Mouse (Mus musculus) intestine, postnatal 0 days (tissue): Measurements from ENCODE around the gene Cacybp. TPM values are rescaled to one million over a fixed set of nuclear protein-coding genes. Genes with fewer than 3 reads are reported as not detected.

ENCODE experiments used
- ATAC-seq: fragments of 200-750 bp; cut with Nextera tagmentation; 2 replicates; pipeline ENCODE4 v1.8.0; 2017; ENCODE audit warnings: mild to moderate bottlenecking, moderate TSS enrichment, moderate library complexity
- H3K27ac ChIP-seq: fragments of 300-500 bp; sonication (generic); 2 replicates; pipeline ENCODE4 v1.5.1; 2014; ENCODE audit warnings: mild to moderate bottlenecking, low read depth, low read length, moderate library complexity
- H3K27me3 ChIP-seq: fragments of 300-500 bp; sonication (generic); replicated peaks from 2 replicates; pipeline ENCODE4 v1.6.1; 2014; ENCODE audit warnings: low read length, mixed read lengths; ENCODE audit not compliant: control insufficient read depth, insufficient read depth
- H3K36me3 ChIP-seq: fragments of 300-500 bp; sonication (generic); 2 replicates; pipeline ENCODE4 v1.6.1; 2014; ENCODE audit warnings: mild to moderate bottlenecking, moderate library complexity; ENCODE audit not compliant: control insufficient read depth, insufficient read depth
- H3K4me1 ChIP-seq: fragments of 300-500 bp; sonication (generic); replicated peaks from 2 replicates; pipeline ENCODE4 v1.6.1; 2014; ENCODE audit warnings: antibody characterized with exemption, low read length, mixed read lengths; ENCODE audit not compliant: control insufficient read depth, insufficient read depth
- H3K4me2 ChIP-seq: fragments of 300-500 bp; sonication (generic); replicated peaks from 2 replicates; pipeline ENCODE4 v1.6.1; 2014; ENCODE audit warnings: low read depth, mild to moderate bottlenecking, moderate library complexity
- H3K4me3 ChIP-seq: fragments of 300-500 bp; sonication (generic); 2 replicates; pipeline ENCODE4 v1.5.1; 2014; ENCODE audit warnings: low read depth, low read length
- H3K9ac ChIP-seq: fragments of 300-500 bp; sonication (generic); 2 replicates; pipeline ENCODE4 v1.6.1; 2014; ENCODE audit warnings: mild to moderate bottlenecking, low read depth, low read length
- H3K9me3 ChIP-seq: fragments of 300-500 bp; sonication (generic); 2 replicates; pipeline ENCODE4 v1.6.1; 2016; ENCODE audit warnings: mixed run types; ENCODE audit not compliant: control insufficient read depth
- CTCF ChIP-seq: sonication (generic); IDR thresholded peaks from 2 replicates; pipeline ENCODE4 v1.5.1; 2016; ENCODE audit warnings: low read depth, mild to moderate bottlenecking, control low read depth, antibody characterized with exemption, moderate library complexity
- WGBS: fragments of 180-500 bp; shearing (Covaris S2); extraction: QIAGEN DNeasy Blood & Tissue Kit; methylation state at CpG from one replicate; pipeline ENCODE4 v1.1.7; 2014; 5-methylcytosine and 5-hydroxymethylcytosine counted together
- polyA plus RNA-seq: library from polyadenylated mRNA; unstranded; fragments of >200 nt; fragmentation: Nextera tagmentation; extraction: Ambion mirVana; gene quantifications from 2 replicates; pipeline ENCODE4 v1.2.1, GENCODE M21; 2015

Cacybp gene
- polyA plus RNA-seq, 1 experiment from 2014 or later, result 104 TPM

DNA sequence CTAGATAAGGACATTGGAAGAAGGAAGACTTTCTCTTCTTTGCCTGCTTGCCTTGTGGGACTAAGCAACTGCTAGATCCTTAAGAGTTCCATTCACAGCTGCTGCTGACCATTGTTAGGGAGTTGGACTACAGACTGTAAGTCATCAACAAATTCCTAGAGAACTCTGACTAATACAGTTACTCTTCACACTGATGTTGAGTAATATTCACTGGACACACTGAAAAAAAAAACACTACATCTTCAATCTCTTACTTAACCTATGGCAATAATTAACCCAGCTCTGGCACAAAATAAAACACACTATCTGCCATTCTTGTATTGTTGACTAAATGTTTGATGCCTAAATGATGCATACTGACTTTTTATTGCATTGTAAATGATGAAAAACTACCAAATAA is 15.2 kb upstream of the Cacybp start:
- Histone ChIP-seq H3K9ac (no peak overlapping the region), H3K4me3 (no peak overlapping the region), H3K4me2 (no peak overlapping the region), H3K27ac (no peak overlapping the region), H3K27me3 (no peaks in the 10 kb centered on the region), H3K4me1 (no peaks in the 10 kb centered on the region), H3K9me3 (no peaks in the 10 kb centered on the region), H3K36me3 (no peaks in the 10 kb centered on the region; the same call in 1 of the 2 replicates)
- TF ChIP-seq CTCF, result no peak
- ATAC-seq, result no peak

GRCm38 (mm10) chr1:160227196-160227595 is 14.5 kb upstream of the Cacybp start:
- no peaks in the 10 kb centered on the region for H3K27me3 ChIP-seq
- WGBS, result 91% methylated on average over 4 of the region's 4 CpGs

DNA sequence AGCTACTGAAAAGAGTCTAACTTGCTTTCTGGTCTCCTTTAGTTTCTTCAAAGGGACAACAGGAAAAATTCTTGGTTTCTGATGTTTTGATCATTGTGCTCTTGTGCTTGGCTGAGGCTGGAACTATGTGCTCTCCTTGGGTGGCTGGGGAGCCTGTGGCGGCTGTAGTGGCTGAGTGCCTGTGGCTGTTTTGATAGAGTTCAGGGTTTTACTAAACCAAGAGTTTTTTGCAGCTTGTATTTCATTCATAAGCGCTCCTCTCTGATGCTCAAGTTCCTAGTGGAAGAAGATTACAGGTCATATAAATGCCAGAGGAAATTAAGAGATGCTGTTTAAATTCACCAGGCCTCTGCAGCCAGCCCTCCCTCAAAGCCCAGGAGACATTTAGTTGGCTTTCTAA is 11.4 kb upstream of the Cacybp start:
- TF ChIP-seq CTCF, result no peak
- Histone ChIP-seq H3K9ac (no peak overlapping the region), H3K27ac (no peak overlapping the region), H3K4me2 (no peak overlapping the region), H3K4me1 (no peaks in the 10 kb centered on the region), H3K9me3 (no peaks in the 10 kb centered on the region), H3K4me3 (no peak overlapping the region), H3K27me3 (no peaks in the 10 kb centered on the region), H3K36me3 (no peaks in the 10 kb centered on the region; the same call in 1 of the 2 replicates)
- 78% methylated on average over 2 of the region's 2 CpGs for WGBS
- no peak for ATAC-seq

More at GRCm38 (mm10) chr1:160227196-160227595, 14.5 kb upstream of the Cacybp start:
- no peaks in the 10 kb centered on the region for H3K4me1 ChIP-seq
- H3K27ac ChIP-seq, result no peak overlapping the region
- TF ChIP-seq CTCF, result no peak
- no peak for ATAC-seq
- no peaks in the 10 kb centered on the region for H3K9me3 ChIP-seq
- no peak overlapping the region for H3K9ac ChIP-seq
- H3K36me3 ChIP-seq, result no peaks in the 10 kb centered on the region; the same call in 1 of the 2 replicates
- H3K4me2 ChIP-seq, result no peak overlapping the region
- H3K4me3 ChIP-seq, result no peak overlapping the region

GRCm38 (mm10) chr1:160217898-160218297 is 5.2 kb upstream of the Cacybp start:
- WGBS, result 91% methylated on average over 3 of the region's 3 CpGs
- Histone ChIP-seq H3K9me3 (no peaks in the 10 kb centered on the region), H3K4me1 (no peaks in the 10 kb centered on the region), H3K27me3 (no peaks in the 10 kb centered on the region), H3K27ac (no peak overlapping the region), H3K36me3 (no peaks in the 10 kb centered on the region), H3K4me3 (no peak overlapping the region), H3K4me2 (no peak overlapping the region), H3K9ac (no peak overlapping the region)
- ATAC-seq, result no peak
- no peak for TF ChIP-seq CTCF

DNA sequence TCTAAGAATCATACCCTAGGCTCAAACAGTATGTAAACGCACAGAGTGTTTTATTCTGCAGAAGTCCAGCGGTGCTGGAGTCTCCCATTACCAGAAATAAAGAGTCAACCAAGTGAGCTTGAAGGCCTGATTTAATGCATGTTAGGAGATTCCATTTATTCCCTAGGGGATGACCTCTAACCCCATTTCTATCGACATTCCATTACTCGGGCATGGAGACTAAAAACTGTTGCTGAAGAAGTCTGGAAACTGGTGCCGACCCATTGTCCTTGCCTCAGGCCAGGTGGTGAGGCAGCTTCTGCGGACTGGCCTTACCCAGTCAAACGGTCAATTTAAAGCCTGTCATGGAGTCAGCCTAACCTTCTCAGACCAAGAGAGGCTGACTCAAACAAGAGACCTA is 1.5 kb upstream of the Cacybp start:
- TF ChIP-seq CTCF, result no peak
- no peak for ATAC-seq
- no peak overlapping the region for H3K4me3 ChIP-seq
- WGBS, result 91% methylated on average over 7 of the region's 7 CpGs
- no peaks in the 10 kb centered on the region for H3K4me1 ChIP-seq
- H3K9ac ChIP-seq, result no peak overlapping the region
- H3K36me3 ChIP-seq, result no peaks in the 10 kb centered on the region; the same call in 1 of the 2 replicates
- no peaks in the 10 kb centered on the region for H3K9me3 ChIP-seq
- H3K4me2 ChIP-seq, result no peak overlapping the region
- H3K27me3 ChIP-seq, result no peaks in the 10 kb centered on the region
- no peak overlapping the region for H3K27ac ChIP-seq

- Histone ChIP-seq H3K9me3 (no peaks in the 10 kb centered on the region), H3K36me3 (peaks cover 9% of the 10 kb centered on the region), H3K4me3 (peak overlapping the region; percentile 95), H3K4me1 (no peaks in the 10 kb centered on the region), H3K4me2 (peak overlapping the region; percentile 71), H3K9ac (peak overlapping the region; percentile 89), H3K27ac (peak overlapping the region; percentile 97), H3K27me3 (no peaks in the 10 kb centered on the region)
- ATAC-seq, result peak; percentile 50
- TF ChIP-seq CTCF, result no peak
- WGBS, result under 1% methylated on average over 36 of the region's 45 CpGs
Observed at GRCm38 (mm10) chr1:160212123-160212691, 468 bp downstream of the Cacybp start.
